Mouse (Mus musculus): Measurements from ENCODE around the gene Tgfb1. TPM values are rescaled to one million over a fixed set of nuclear protein-coding genes. Genes with fewer than 3 reads are reported as not detected.
A peak's percentile ranks its signal among the peaks of the same experiment; 100 is the strongest.

Tgfb1 gene
- polyA plus RNA-seq, 1 experiment from 2014 or later = 0.21 TPM

DNA sequence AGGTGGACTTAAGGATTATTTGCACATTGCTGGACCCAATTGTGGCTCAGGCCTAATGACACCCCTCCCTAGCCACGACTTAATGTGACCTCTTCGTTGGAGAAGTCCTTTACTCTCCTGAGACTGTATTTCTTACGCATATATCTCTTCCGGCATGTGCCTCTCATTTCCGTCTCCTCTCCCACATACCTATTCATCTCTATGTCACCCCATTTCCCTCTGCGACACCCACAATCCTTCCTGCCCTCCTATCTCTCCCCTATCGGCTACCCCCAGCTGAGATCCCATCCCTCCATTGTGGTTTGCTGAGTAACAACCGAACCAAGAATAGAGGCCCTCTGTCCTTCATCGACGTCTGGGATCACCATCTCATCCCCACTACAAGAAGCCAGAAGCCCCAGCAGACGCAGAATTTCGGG is 2.8 kb downstream of the Tgfb1 start:
- 13% methylated on average over 12 of the region's 12 CpGs for WGBS
- no peak overlapping the region; the same call in 1 of the 2 replicates for H3K9ac ChIP-seq (ENCODE audit: low read depth, low read length)
- H3K27ac ChIP-seq (ENCODE audit: low read length) = no peak overlapping the region
- no peaks in the 10 kb centered on the region for H3K36me3 ChIP-seq (ENCODE audit: control insufficient read depth, insufficient read depth, low read length)
- peaks cover 25% of the 10 kb centered on the region for H3K4me1 ChIP-seq (ENCODE audit: control insufficient read depth, insufficient read depth, low read length)
- H3K4me3 ChIP-seq (ENCODE audit: low read depth, low read length) = peak overlapping the region; percentile 41
- no peak for ATAC-seq
- H3K9me3 ChIP-seq (replicated peaks; ENCODE audit: control insufficient read depth, low read length, poor library complexity, severe bottlenecking) = no peaks in the 10 kb centered on the region
- H3K27me3 ChIP-seq (ENCODE audit: control insufficient read depth, insufficient read depth, low read depth, low read length) = peaks cover 62% of the 10 kb centered on the region
- H3K4me2 ChIP-seq (ENCODE audit: low read length) = peak overlapping the region; percentile 71

- Histone ChIP-seq H3K27ac (ENCODE audit: low read length) (no peak overlapping the region), H3K36me3 (ENCODE audit: control insufficient read depth, insufficient read depth, low read length) (no peaks in the 10 kb centered on the region), H3K4me2 (ENCODE audit: low read length) (no peak overlapping the region; the same call in 1 of the 2 replicates), H3K9ac (ENCODE audit: low read depth, low read length) (no peak overlapping the region), H3K4me3 (ENCODE audit: low read depth, low read length) (no peak overlapping the region), H3K4me1 (ENCODE audit: control insufficient read depth, insufficient read depth, low read length) (peaks cover 25% of the 10 kb centered on the region), H3K9me3 (replicated peaks; ENCODE audit: control insufficient read depth, low read length, poor library complexity, severe bottlenecking) (no peaks in the 10 kb centered on the region), H3K27me3 (ENCODE audit: control insufficient read depth, insufficient read depth, low read depth, low read length) (peaks cover 62% of the 10 kb centered on the region)
- 38% methylated on average over 5 of the region's 5 CpGs for WGBS
- ATAC-seq = no peak
Measured at GRCm38 (mm10) chr7:25690051-25690450, 3.2 kb downstream of the Tgfb1 start.

DNA sequence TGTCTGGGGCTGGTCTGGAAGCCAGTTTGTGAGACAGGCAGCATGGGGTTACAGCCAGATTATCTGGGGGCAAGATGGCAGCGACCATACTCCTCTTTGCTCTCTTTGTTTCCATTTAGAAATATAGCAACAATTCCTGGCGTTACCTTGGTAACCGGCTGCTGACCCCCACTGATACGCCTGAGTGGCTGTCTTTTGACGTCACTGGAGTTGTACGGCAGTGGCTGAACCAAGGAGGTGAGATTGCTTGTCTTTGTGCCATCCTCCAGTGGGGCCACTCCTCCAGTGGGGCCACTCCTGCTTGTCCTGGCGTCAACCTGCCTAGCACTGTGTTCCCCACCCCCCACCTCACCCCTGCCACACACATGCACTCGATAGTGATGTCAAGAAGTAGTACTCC is 7.3 kb downstream of the Tgfb1 start:
- Histone ChIP-seq H3K9me3 (replicated peaks; ENCODE audit: control insufficient read depth, low read length, poor library complexity, severe bottlenecking) (no peaks in the 10 kb centered on the region), H3K9ac (ENCODE audit: low read depth, low read length) (no peak overlapping the region), H3K36me3 (ENCODE audit: control insufficient read depth, insufficient read depth, low read length) (no peaks in the 10 kb centered on the region), H3K4me1 (ENCODE audit: control insufficient read depth, insufficient read depth, low read length) (peaks cover 3% of the 10 kb centered on the region; the same call in 1 of the 2 replicates), H3K4me3 (ENCODE audit: low read depth, low read length) (no peak overlapping the region), H3K27me3 (ENCODE audit: control insufficient read depth, insufficient read depth, low read depth, low read length) (peaks cover 25% of the 10 kb centered on the region), H3K4me2 (ENCODE audit: low read length) (no peak overlapping the region), H3K27ac (ENCODE audit: low read length) (peak overlapping the region; percentile 45; the same call in 1 of the 2 replicates)
- WGBS = 39% methylated on average over 8 of the region's 8 CpGs
- ATAC-seq = peak; percentile 71

- no peak overlapping the region for H3K4me3 ChIP-seq (ENCODE audit: low read depth, low read length)
- no peaks in the 10 kb centered on the region for H3K36me3 ChIP-seq (ENCODE audit: control insufficient read depth, insufficient read depth, low read length)
- no peak overlapping the region for H3K4me2 ChIP-seq (ENCODE audit: low read length)
- 57% methylated on average over 13 of the region's 13 CpGs for WGBS
- H3K9ac ChIP-seq (ENCODE audit: low read depth, low read length) = no peak overlapping the region
- ATAC-seq = no peak
- no peak overlapping the region for H3K27ac ChIP-seq (ENCODE audit: low read length)
- H3K27me3 ChIP-seq (ENCODE audit: control insufficient read depth, insufficient read depth, low read depth, low read length) = no peaks in the 10 kb centered on the region
- H3K4me1 ChIP-seq (ENCODE audit: control insufficient read depth, insufficient read depth, low read length) = peaks cover 4% of the 10 kb centered on the region
- H3K9me3 ChIP-seq (replicated peaks; ENCODE audit: control insufficient read depth, low read length, poor library complexity, severe bottlenecking) = no peaks in the 10 kb centered on the region
Measured at GRCm38 (mm10) chr7:25699851-25700250, 13.0 kb downstream of the Tgfb1 start.

- peaks cover 4% of the 10 kb centered on the region for H3K4me1 ChIP-seq (ENCODE audit: control insufficient read depth, insufficient read depth, low read length)
Measured at GRCm38 (mm10) chr7:25700732-25701131, 13.9 kb downstream of the Tgfb1 start.

DNA sequence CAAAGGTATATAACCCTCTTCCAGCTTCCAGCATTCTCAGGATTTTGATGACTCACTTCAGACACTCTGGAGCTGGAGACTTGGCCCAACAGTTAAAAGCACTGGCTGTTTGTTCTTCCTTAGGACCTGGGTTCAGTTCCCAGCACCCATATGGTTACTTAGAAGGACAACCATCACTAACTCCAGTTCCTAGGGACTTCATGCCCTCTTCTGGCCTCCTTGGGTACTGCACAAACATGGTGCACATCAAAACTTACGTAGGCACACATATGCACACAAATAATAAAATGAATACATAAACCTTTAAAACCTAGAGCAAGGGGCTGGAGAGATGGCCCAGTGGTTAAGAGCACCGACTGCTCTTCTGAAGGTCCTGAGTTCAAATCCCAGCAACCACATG is 15.5 kb downstream of the Tgfb1 start:
- Histone ChIP-seq H3K27ac (ENCODE audit: low read length) (no peak overlapping the region), H3K36me3 (ENCODE audit: control insufficient read depth, insufficient read depth, low read length) (no peaks in the 10 kb centered on the region), H3K4me3 (ENCODE audit: low read depth, low read length) (no peak overlapping the region), H3K4me2 (ENCODE audit: low read length) (no peak overlapping the region), H3K9me3 (replicated peaks; ENCODE audit: control insufficient read depth, low read length, poor library complexity, severe bottlenecking) (no peaks in the 10 kb centered on the region), H3K9ac (ENCODE audit: low read depth, low read length) (no peak overlapping the region), H3K4me1 (ENCODE audit: control insufficient read depth, insufficient read depth, low read length) (peaks cover 4% of the 10 kb centered on the region), H3K27me3 (ENCODE audit: control insufficient read depth, insufficient read depth, low read depth, low read length) (no peaks in the 10 kb centered on the region)
- no peak for ATAC-seq
- 97% methylated on average over 2 of the region's 2 CpGs for WGBS

More at GRCm38 (mm10) chr7:25700732-25701131, 13.9 kb downstream of the Tgfb1 start:
- no peak overlapping the region for H3K4me3 ChIP-seq (ENCODE audit: low read depth, low read length)
- no peaks in the 10 kb centered on the region for H3K27me3 ChIP-seq (ENCODE audit: control insufficient read depth, insufficient read depth, low read depth, low read length)
- 76% methylated on average over 12 of the region's 12 CpGs for WGBS
- H3K4me2 ChIP-seq (ENCODE audit: low read length) = no peak overlapping the region
- H3K36me3 ChIP-seq (ENCODE audit: control insufficient read depth, insufficient read depth, low read length) = no peaks in the 10 kb centered on the region
- no peak for ATAC-seq
- no peak overlapping the region for H3K9ac ChIP-seq (ENCODE audit: low read depth, low read length)
- no peaks in the 10 kb centered on the region for H3K9me3 ChIP-seq (replicated peaks; ENCODE audit: control insufficient read depth, low read length, poor library complexity, severe bottlenecking)
- no peak overlapping the region for H3K27ac ChIP-seq (ENCODE audit: low read length)

GRCm38 (mm10) chr7:25703793-25704494 is 17.1 kb downstream of the Tgfb1 start:
- Histone ChIP-seq H3K27me3 (ENCODE audit: control insufficient read depth, insufficient read depth, low read depth, low read length) (no peaks in the 10 kb centered on the region), H3K9me3 (replicated peaks; ENCODE audit: control insufficient read depth, low read length, poor library complexity, severe bottlenecking) (no peaks in the 10 kb centered on the region), H3K9ac (ENCODE audit: low read depth, low read length) (peak overlapping the region; percentile 51; the same call in 1 of the 2 replicates), H3K4me3 (ENCODE audit: low read depth, low read length) (peak overlapping the region; percentile 40), H3K27ac (ENCODE audit: low read length) (no peak overlapping the region), H3K36me3 (ENCODE audit: control insufficient read depth, insufficient read depth, low read length) (no peaks in the 10 kb centered on the region), H3K4me1 (ENCODE audit: control insufficient read depth, insufficient read depth, low read length) (peaks cover 4% of the 10 kb centered on the region), H3K4me2 (ENCODE audit: low read length) (peak overlapping the region; percentile 78)
- whole genome bisulfite sequencing = 22% methylated on average over 10 of the region's 10 CpGs
- ATAC-seq = peak; percentile 49; the same call in 1 of the 2 replicates

GRCm38 (mm10) chr7:25704716-25705364 is 18.0 kb downstream of the Tgfb1 start:
- Histone ChIP-seq H3K4me3 (ENCODE audit: low read depth, low read length) (peak overlapping the region; percentile 40), H3K4me1 (ENCODE audit: control insufficient read depth, insufficient read depth, low read length) (peaks cover 4% of the 10 kb centered on the region), H3K27ac (ENCODE audit: low read length) (no peak overlapping the region), H3K9me3 (replicated peaks; ENCODE audit: control insufficient read depth, low read length, poor library complexity, severe bottlenecking) (no peaks in the 10 kb centered on the region), H3K27me3 (ENCODE audit: control insufficient read depth, insufficient read depth, low read depth, low read length) (no peaks in the 10 kb centered on the region), H3K9ac (ENCODE audit: low read depth, low read length) (peak overlapping the region; percentile 51), H3K4me2 (ENCODE audit: low read length) (peak overlapping the region; percentile 78), H3K36me3 (ENCODE audit: control insufficient read depth, insufficient read depth, low read length) (no peaks in the 10 kb centered on the region)
- peak; percentile 69 for ATAC-seq
- WGBS = 4% methylated on average over 33 of the region's 37 CpGs

DNA sequence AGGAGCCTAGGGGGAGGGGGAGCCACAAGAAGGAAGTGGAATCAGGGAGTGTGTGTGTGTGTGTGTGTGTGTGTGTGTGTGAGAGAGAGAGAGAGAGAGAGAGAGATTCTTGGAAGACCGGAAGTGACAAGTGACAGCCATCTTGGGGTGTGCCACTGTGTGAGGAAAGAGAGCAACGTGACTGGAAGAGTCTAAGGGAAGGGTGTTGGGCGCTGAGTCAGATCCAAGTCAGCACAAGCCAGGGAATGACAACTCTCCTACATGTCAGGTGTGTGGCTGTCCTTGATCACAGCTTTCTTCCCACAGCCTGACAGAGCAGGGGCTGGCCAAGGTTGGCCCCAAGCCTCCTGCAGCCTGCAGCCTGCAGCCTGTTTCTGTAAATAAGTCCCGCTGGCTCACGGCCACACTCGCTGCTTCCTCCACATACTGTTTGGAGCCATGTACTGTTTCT is 19.0 kb downstream of the Tgfb1 start:
- no peaks in the 10 kb centered on the region for H3K36me3 ChIP-seq (ENCODE audit: control insufficient read depth, insufficient read depth, low read length)
- ATAC-seq = no peak
- peaks cover 14% of the 10 kb centered on the region for H3K4me1 ChIP-seq (ENCODE audit: control insufficient read depth, insufficient read depth, low read length)
- H3K27me3 ChIP-seq (ENCODE audit: control insufficient read depth, insufficient read depth, low read depth, low read length) = no peaks in the 10 kb centered on the region
- no peak overlapping the region for H3K4me3 ChIP-seq (ENCODE audit: low read depth, low read length)
- no peaks in the 10 kb centered on the region for H3K9me3 ChIP-seq (replicated peaks; ENCODE audit: control insufficient read depth, low read length, poor library complexity, severe bottlenecking)
- no peak overlapping the region for H3K27ac ChIP-seq (ENCODE audit: low read length)
- H3K9ac ChIP-seq (ENCODE audit: low read depth, low read length) = no peak overlapping the region
- H3K4me2 ChIP-seq (ENCODE audit: low read length) = no peak overlapping the region
- 64% methylated on average over 6 of the region's 6 CpGs for WGBS
